Mouse (Mus musculus) lung, adult 2 months (tissue): ENCODE results near the gene Rnf141.

Source experiments
- CTCF ChIP-seq: fragments of 200-500 bp; IDR thresholded peaks from 2 replicates; pipeline ENCODE4 v1.5.1; 2011; ENCODE audit warnings: mild to moderate bottlenecking, low read length, control low read depth; ENCODE audit not compliant: insufficient read depth
- POLR2A ChIP-seq: fragments of 200-500 bp; IDR thresholded peaks from 2 replicates; pipeline ENCODE4 v1.6.1; 2011; ENCODE audit warnings: low read depth, mild to moderate bottlenecking, control low read depth, low read length, borderline replicate concordance; ENCODE audit errors: extremely low read depth

DNA sequence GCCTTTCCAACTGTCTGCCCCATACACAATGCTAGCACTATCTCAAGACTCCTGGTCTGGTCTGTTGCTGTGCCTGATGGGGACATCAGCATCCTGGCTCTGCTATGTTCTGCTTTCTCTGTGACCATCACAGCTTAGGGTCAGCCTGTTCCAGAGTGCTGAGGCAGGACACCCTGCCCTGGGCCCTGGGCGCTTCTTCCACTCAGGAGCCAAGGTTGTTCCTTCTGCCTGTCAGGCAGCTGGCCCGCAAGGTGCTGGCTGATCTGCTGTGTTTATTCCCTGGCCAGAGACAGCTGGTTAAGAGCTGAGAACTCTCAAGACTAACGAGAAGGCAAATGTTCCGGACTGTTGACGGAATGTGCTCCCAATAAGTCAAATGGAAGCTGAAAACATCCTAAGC lies 52.1 kb downstream of the Rnf141 start:
- TF ChIP-seq CTCF (no peak), POLR2A (no peak)
